Mouse (Mus musculus): ENCODE measurements around the gene Ampd2. TPM values are rescaled to one million over a fixed set of nuclear protein-coding genes. Genes with fewer than 3 reads are reported as not detected.

The Ampd2 gene
- total and polyA plus RNA-seq, 3 experiments = 54.9 to 201 TPM; not detected in 1

DNA sequence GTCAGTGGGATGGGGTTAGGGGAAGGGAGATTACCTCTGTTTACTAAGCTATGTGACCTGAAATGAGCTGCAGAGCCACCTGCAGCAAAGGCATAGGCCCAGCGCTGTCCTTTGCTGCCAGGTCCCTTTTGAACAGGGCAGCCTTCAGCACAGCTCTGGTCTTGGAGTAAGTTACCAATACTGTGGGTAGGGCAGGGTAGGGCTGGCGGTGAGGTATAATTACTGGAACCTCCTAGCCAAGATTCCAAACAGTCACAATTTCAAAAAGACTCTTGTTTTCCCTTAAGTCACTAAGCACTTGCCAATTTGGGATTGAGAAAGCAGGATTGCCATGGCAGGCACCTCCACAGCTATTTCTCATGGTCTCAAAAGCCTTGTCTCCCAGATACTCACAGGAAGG, 4.1 kb upstream of the Ampd2 start (continued):
- no peak for TF ChIP-seq POLR2AphosphoS2 (IDR thresholded peaks at IDR 0.05; ENCODE audit: low read length)
- no peak for TF ChIP-seq MYC (IDR thresholded peaks at IDR 0.05; ENCODE audit: low read depth, low read length)

DNA sequence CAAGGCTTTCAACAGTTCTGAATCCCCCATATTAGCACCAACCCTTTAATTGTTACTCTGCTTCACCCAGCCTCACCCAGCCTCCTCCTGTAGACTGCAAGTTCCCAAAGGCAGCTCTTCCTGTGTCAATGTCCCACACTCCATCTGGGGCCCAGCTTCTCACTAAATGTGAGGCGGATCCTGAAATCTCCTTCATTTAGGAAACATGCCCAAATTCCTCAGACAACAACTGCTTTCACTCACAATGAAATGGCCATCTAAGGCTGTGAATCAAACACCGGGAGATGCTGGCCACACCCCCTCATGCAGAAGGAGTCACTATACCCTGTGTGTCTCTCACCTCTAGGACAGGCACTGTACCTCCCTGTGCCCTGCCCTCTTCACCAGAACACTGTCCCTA, 3.5 kb upstream of the Ampd2 start:
- Histone ChIP-seq H3K4me1 (ENCODE audit: control insufficient read depth in 1 of 2, insufficient read depth in 2 of 2, low read length in 2 of 2) (peaks cover 6 to 30% of the 10 kb centered on the region in 2 experiments), H3K27ac (ENCODE audit: control insufficient read depth, low read depth, low read length) (no peak overlapping the region), H3K36me3 (ENCODE audit: control insufficient read depth in 1 of 2, insufficient read depth in 2 of 2, low read length in 2 of 2) (peaks cover 0 to 22% of the 10 kb centered on the region in 2 experiments; a peak in 3 of 4 replicates), H3K27me3 (ENCODE audit: control insufficient read depth in 1 of 2, insufficient read depth in 2 of 2, low read length in 2 of 2) (no peaks in the 10 kb centered on the region), H3K9me3 (replicated peaks; ENCODE audit: insufficient read depth, low read length) (no peaks in the 10 kb centered on the region), H3K9ac (ENCODE audit: control insufficient read depth, low read depth, low read length, poor library complexity, severe bottlenecking) (no peak overlapping the region), H3K4me3 (ENCODE audit: control insufficient read depth in 1 of 2, insufficient read depth in 1 of 2, low read depth in 2 of 2, low read length in 2 of 2) (no peak overlapping the region), H3K79me2 (ENCODE audit: control insufficient read depth, insufficient read depth, low read length, poor library complexity) (peaks cover 18% of the 10 kb centered on the region)
- no peak for DNase-seq (ENCODE audit: low read depth, low spot score)
- no peak for TF ChIP-seq HCFC1 (IDR thresholded peaks at IDR 0.05; ENCODE audit: low read depth, low read length)
- no peak for TF ChIP-seq RCOR1 (IDR thresholded peaks at IDR 0.05; ENCODE audit: low read depth, low read length)
- no peak for TF ChIP-seq E2F4 (IDR thresholded peaks at IDR 0.05; ENCODE audit: borderline replicate concordance, low read depth, low read length)
- no peak for TF ChIP-seq CHD2 (IDR thresholded peaks at IDR 0.05; ENCODE audit: low read length)
- TF ChIP-seq JUND (IDR thresholded peaks at IDR 0.05; ENCODE audit: low read depth, low read length) = no peak
- no peak for TF ChIP-seq SMC3 (IDR thresholded peaks at IDR 0.05; ENCODE audit: low read depth, low read length)
- no peak for TF ChIP-seq TCF12 (IDR thresholded peaks at IDR 0.05; ENCODE audit: low read depth, low read length)
- TF ChIP-seq MAX (IDR thresholded peaks at IDR 0.05; ENCODE audit: low read length) = no peak
- no peak for TF ChIP-seq UBTF (IDR thresholded peaks at IDR 0.05; ENCODE audit: borderline replicate concordance, insufficient read depth, low read depth, low read length)
- TF ChIP-seq TBP (IDR thresholded peaks at IDR 0.05; ENCODE audit: low read depth, low read length) = no peak
- TF ChIP-seq POLR2A (IDR thresholded peaks at IDR 0.05; ENCODE audit: control insufficient read depth in 1 of 2, insufficient read depth in 1 of 2, low read depth in 1 of 2, low read length in 2 of 2, poor library complexity in 1 of 2) = no peak
- TF ChIP-seq CTCF (IDR thresholded peaks at IDR 0.05 in 2 of 3, conservative IDR thresholded peaks at IDR 0.05 in 1 of 3; ENCODE audit: control insufficient read depth in 1 of 3, insufficient read depth in 1 of 3, low read depth in 2 of 3, low read length in 3 of 3, poor library complexity in 1 of 3, severe bottlenecking in 1 of 3) = no peak
- no peak for TF ChIP-seq NRF1 (IDR thresholded peaks at IDR 0.05; ENCODE audit: insufficient read depth, low read depth, low read length, poor library complexity, severe bottlenecking)

DNA sequence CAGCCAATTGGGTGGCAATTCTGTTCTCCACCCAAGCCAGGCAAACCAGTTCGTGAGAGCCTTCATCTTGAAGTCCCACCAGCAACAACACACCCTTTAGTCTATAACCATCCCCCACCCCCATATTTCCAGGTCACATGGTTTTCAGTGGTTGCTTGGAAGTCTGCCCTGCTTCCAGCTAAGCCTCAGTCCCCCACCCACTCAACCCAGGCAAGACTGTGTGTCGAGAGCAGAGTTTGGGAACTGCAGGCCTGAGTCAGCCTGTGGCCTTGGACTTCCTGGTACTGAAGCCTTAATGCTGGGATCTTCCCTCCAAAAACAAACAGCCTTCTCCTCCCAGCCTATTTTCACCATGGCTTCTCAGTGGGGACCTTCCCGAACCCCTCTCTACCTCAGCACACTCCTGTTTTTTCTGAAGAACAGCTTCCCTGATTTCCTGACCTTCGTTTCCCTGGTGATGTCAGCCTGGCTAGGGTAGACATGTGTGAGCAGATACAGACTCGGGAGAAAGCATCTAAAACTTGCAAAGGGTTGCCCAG, 2.5 kb upstream of the Ampd2 start:
- H3K36me3 ChIP-seq (ENCODE audit: control insufficient read depth in 1 of 2, insufficient read depth in 2 of 2, low read length in 2 of 2) = peaks cover 0 to 23% of the 10 kb centered on the region in 2 experiments; a peak in 3 of 4 replicates
- H3K4me3 ChIP-seq (ENCODE audit: control insufficient read depth in 1 of 2, insufficient read depth in 1 of 2, low read depth in 2 of 2, low read length in 2 of 2) = no peak overlapping the region
- H3K4me1 ChIP-seq (ENCODE audit: control insufficient read depth in 1 of 2, insufficient read depth in 2 of 2, low read length in 2 of 2) = peaks cover 4 to 33% of the 10 kb centered on the region in 2 experiments; a peak in 3 of 4 replicates
- H3K79me2 ChIP-seq (ENCODE audit: control insufficient read depth, insufficient read depth, low read length, poor library complexity) = peaks cover 28% of the 10 kb centered on the region
- DNase-seq (ENCODE audit: low read depth, low spot score) = no peak
- no peak overlapping the region for H3K27ac ChIP-seq (ENCODE audit: control insufficient read depth, low read depth, low read length)
- H3K27me3 ChIP-seq (ENCODE audit: control insufficient read depth in 1 of 2, insufficient read depth in 2 of 2, low read length in 2 of 2) = no peaks in the 10 kb centered on the region
- no peak for TF ChIP-seq ELF1 (IDR thresholded peaks at IDR 0.05; ENCODE audit: low read depth, low read length)
- TF ChIP-seq POLR2AphosphoS5 (IDR thresholded peaks at IDR 0.05; ENCODE audit: borderline replicate concordance, low read depth, low read length) = no peak
- TF ChIP-seq RAD21 (IDR thresholded peaks at IDR 0.05; ENCODE audit: low read depth, low read length) = no peak
- TF ChIP-seq TBP (IDR thresholded peaks at IDR 0.05; ENCODE audit: low read depth, low read length) = no peak
- TF ChIP-seq USF2 (IDR thresholded peaks at IDR 0.05; ENCODE audit: borderline replicate concordance in 1 of 2, insufficient read depth in 1 of 2, low read depth in 1 of 2, low read length in 2 of 2) = no peak
- no peak for TF ChIP-seq MAFK (IDR thresholded peaks at IDR 0.05; ENCODE audit: borderline replicate concordance, low read depth, low read length)
- no peak for TF ChIP-seq UBTF (IDR thresholded peaks at IDR 0.05; ENCODE audit: borderline replicate concordance, insufficient read depth, low read depth, low read length)
- TF ChIP-seq GATA1 (IDR thresholded peaks at IDR 0.05; ENCODE audit: low read depth, low read length) = no peak
- no peak for TF ChIP-seq E2F4 (IDR thresholded peaks at IDR 0.05; ENCODE audit: borderline replicate concordance, low read depth, low read length)
- no peak for TF ChIP-seq MEF2A (IDR thresholded peaks at IDR 0.05; ENCODE audit: extremely low read depth, insufficient replicate concordance, low read depth, low read length, poor library complexity, severe bottlenecking)
- TF ChIP-seq CHD2 (IDR thresholded peaks at IDR 0.05; ENCODE audit: low read length) = no peak
- TF ChIP-seq POLR2AphosphoS2 (IDR thresholded peaks at IDR 0.05; ENCODE audit: low read length) = no peak
- no peak for TF ChIP-seq RCOR1 (IDR thresholded peaks at IDR 0.05; ENCODE audit: low read depth, low read length)
- TF ChIP-seq ZNF384 (IDR thresholded peaks at IDR 0.05; ENCODE audit: low read depth, low read length) = no peak
- TF ChIP-seq MXI1 (IDR thresholded peaks at IDR 0.05; ENCODE audit: low read depth, low read length) = no peak
- no peak for TF ChIP-seq CTCF (IDR thresholded peaks at IDR 0.05 in 2 of 3, conservative IDR thresholded peaks at IDR 0.05 in 1 of 3; ENCODE audit: control insufficient read depth in 1 of 3, insufficient read depth in 1 of 3, low read depth in 2 of 3, low read length in 3 of 3, poor library complexity in 1 of 3, severe bottlenecking in 1 of 3)
- H3K9me3 ChIP-seq (replicated peaks; ENCODE audit: insufficient read depth, low read length) = no peaks in the 10 kb centered on the region
- no peak overlapping the region for H3K9ac ChIP-seq (ENCODE audit: control insufficient read depth, low read depth, low read length, poor library complexity, severe bottlenecking)
